Mouse (Mus musculus) ovary, adult 2 months (tissue): ENCODE data around the gene Sbk3. TPM values are rescaled to one million over a fixed set of nuclear protein-coding genes. Genes with fewer than 3 reads are reported as not detected.

ENCODE experiments used
- polyA plus RNA-seq: library from polyadenylated mRNA; depleted of rRNA; stranded (reverse); fragments of >200 nt; gene quantifications from 2 replicates; pipeline ENCODE4 v1.2.3, GENCODE M21; 2012; rRNA removed

Sbk3 gene
- 0.76 and 1.1 TPM in 2 replicates for polyA plus RNA-seq

DNA sequence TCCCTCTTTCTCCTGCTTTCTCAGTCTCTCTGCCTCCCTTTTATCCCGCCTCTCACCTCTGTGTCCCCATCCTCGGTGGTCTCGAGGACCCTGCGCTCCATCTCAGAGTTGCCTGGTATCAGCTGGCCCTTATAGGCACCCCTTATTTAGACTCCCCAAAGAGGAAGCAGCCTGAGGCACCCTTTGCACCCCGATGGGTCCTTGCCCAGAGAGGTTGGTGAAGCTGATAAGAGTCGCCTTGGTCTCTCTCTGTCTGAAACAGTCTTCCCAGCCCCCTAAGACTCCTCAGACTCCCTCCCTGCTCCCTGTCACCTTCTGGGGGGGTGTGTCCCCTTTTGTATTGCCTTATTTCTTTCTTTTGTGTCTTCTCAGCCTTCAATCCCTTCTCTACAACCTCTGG lies at the start of gene Sbk3:
Gene Sbk3, minus strand, starts transcription at position 101 of the 400 bp plus-strand sequence.

DNA sequence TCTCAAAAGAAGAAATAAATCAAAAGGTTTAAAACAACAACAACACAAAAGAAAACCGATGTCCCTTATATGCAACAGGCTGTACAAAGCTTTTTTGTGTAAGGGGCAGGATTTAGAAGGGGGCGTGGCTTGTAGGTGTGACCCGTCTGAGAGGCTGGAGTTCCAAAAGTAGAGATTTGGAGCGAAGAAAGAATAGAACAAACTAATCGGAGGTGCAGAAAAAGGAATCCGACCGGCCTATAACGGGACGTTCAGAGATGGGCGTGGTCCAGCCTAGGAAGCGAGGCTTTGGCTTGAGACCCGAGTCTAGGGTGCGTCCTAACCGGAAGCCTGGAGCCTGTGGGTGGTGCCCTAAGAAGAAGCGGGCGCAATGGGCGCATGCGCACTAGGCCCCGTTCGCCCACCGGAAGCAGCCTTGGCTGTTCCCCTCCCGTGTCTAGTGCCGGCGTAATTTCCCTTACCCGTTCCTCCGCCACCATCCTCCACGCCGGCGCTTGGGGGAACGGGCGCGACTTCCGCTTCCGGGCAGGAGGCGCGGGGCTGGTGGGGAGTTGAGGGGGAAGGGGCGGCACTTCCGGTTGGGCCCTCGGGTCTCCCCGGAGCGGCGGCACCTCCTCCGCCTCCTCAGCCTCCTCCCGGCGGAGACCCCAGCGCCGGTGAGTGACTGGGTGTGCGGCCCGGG lies 49.2 kb upstream of the Sbk3 start, which contains the start of the genes Zfp865 and Ccdc106:
Gene Zfp865, plus strand, starts transcription at position 377 of the 682 bp plus-strand sequence.
Gene Ccdc106, plus strand, starts transcription at position 554 of the 682 bp plus-strand sequence.

DNA sequence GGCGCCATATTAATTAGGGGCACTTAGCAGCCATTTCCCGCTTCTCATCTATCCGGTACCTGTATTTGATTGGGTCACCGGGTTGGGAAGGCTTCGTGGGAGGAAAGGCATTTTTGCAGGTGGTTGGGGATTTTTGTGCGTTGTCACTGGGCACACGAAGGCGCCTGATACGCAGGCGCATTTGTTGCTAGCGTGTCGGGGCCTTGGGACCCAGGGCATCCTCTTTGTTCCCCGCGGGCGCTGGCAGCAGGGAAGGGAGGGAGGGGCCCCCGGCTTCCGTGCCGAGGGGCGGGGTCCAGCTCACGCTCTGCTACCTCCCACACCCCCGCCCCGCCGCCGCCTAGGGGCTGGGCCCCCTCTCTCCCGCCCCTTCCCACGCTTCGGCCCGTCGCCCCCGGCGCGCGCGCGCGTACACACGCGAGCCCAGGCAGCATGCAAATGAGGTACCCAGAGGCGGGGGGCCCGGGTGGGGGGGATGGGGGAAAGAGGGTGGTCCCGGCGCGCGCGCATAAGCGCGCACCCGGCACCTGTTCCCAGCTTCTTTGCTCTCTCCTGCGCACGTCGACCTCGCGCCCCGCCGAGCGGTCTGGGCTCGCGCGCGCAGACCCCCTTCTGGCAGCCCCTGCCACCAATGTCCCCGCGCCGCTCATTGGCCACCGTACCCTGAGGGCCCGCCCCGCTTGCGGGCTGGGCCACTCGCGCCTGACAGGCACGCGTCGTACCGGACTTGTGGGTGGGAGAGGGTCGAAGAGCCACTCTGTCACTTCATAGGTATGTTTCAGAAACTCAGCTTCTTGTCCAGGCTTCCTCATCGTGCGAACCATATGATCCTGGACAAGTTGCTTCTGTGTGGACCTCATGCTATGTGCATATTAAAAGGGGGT lies 44.4 kb upstream of the Sbk3 start, which contains the start of gene Gm44973:
Gene Gm44973, plus strand, starts transcription at position 379 of the 884 bp plus-strand sequence.

DNA sequence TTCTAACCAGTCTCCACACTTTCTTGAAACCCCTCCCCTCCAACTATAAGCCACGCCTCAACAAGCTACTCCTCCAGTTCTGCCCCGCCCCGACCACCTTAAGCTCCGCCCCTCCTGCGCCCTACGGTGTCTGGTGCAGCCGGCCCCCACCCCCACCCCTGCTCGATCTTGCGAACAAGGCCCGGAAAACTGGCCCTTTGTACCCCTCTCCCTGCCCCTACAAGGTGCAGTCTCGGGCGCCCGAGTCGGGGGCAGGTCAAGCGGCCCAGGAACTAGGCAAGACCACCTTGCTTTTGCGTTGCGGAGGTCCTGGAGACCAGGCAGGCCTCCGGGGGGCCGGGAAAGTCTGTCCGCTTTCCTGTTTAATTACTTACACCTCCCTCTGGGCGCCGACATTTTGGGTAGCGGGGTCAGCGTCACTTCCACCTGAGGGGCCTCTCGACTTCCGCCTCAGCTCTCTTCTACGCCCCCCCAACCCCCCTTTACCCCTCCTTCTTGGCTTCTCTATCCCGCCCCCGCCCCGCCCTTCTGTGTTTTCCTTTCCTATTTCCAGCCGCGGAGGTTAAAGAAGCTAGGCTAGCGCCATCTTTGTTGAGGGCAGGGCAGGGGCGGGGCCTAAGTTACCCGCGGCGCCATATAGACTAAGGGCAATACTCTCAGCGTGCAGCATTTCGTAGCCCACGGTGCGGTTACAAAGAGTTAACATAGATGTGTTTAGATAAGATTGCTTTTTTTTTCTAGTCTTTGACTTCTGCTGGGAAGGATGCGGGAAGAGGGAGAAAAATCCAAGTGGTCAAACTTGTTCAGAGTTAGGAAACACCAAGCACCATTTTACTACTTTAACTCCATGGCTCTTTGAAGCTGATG lies 43.5 kb upstream of the Sbk3 start, which contains the start of the genes Zfp524 and Fiz1:
Gene Zfp524, plus strand, starts transcription at position 165 of the 867 bp plus-strand sequence.
Gene Fiz1, minus strand, starts transcription at position 447 of the 867 bp plus-strand sequence.

DNA sequence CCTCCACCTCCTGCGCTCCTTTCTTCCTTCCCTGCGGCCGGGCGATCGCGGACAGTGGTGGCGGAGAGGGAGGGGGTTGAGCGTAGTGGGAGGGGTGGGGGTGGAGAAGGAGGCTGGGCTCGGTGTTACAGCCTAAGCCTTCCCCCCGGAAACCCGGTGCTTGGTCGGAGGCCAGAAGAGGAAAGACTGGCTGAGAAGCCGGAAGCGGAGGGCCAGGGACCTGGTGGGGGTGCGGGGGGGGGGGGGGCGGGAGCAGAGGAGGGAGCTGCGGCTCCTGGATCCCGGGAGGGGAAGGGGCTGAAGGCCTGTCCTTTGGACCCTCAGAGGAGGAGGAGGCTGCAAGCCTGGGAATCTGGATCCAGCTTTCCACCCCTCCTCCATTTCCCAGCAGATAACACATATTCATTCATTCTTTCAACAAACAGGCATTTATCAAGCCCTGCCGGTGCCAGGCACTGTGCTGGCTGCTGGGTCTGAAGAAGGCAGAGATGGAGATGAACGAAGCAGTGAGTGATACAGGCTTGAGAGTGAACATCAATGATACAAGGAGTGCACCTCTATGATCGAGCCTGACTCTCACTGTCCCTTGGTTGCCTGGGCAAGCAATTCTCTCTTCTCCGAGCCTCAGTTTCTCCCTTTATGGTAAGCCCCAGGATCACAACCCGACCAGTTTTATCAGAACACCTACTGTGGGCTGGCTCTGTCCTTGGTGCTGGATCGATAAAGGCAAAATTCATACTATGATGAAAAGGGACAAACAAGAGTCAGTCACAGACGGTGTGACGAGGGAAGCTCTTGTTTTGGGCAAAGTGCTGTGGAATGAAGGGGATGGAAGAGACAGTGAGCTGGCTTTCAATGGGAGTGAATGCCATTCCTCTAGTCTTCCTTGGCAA lies 25.3 kb upstream of the Sbk3 start, which contains the start of gene Zfp579:
Gene Zfp579, minus strand, starts transcription at position 156 of the 893 bp plus-strand sequence.

DNA sequence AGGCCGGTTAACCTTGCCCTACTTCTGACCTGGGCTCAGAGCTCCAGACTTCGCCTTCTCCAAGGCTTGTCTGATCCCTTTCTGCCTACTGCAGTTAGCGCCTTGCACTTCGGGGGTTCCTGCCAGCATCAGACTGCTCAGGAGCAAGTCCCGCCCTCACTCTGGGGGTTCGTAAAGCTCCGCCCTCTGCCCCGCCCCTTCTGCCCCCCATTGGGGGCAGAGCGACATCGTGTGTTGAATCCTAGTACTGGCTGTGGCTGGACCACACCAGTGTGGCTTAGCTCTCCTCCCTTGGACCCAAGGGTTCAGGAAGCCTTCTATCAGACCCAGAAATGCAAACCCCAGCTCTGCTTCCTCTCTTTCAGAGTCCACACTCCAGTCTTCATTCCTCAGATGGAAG lies 6.7 kb downstream of the Sbk3 start, which contains the start of gene Sbk2:
Gene Sbk2, minus strand, starts transcription at position 135 of the 400 bp plus-strand sequence.

DNA sequence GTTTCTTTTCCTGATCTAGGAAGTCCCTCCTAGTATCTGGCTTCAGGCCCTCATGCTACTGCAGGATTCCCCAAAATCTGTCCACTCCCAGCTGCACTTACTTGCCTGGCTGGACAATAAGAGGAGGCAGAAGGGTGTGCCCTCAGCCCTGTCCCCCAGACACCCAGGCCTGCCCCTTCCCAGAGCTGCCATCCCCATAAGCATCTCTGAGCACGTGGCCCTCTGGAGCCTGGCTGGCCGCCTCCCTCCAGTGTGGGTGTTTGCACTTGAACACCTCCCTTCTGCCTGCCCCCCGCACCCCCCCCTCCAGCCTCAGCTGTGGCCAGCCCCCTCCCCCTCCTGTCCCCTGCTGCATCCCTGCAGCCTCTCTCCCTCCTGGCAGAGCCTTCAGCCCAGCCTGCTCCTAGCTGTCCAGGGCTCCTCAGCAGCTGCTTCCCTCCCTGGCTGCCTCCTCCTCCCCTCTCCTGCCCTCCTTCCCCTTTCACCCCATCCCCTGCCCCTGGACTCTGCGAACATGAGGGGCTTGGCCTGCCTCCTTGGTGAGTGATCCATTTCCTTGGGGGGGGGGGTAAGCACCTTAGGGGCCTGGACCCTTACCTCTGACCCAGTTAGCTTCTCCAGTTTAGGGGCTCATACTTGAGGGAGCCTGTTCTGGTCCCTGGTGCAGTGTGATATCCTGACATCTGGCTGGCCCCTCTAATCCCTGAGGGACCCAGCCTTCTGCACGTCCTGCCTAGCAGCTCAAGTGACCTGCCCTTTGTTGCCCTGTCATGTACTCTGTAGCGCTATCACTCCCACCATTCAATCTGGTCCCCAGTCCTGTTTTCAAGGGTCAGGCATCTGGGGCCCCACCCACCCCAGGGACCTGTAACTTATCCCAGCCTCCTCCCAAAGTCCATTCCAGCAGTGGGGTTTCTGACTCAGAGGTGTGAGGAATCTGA lies 45.3 kb downstream of the Sbk3 start, which contains the start of gene Ssc5d:
Gene Ssc5d, plus strand, starts transcription at position 345 of the 941 bp plus-strand sequence.

DNA sequence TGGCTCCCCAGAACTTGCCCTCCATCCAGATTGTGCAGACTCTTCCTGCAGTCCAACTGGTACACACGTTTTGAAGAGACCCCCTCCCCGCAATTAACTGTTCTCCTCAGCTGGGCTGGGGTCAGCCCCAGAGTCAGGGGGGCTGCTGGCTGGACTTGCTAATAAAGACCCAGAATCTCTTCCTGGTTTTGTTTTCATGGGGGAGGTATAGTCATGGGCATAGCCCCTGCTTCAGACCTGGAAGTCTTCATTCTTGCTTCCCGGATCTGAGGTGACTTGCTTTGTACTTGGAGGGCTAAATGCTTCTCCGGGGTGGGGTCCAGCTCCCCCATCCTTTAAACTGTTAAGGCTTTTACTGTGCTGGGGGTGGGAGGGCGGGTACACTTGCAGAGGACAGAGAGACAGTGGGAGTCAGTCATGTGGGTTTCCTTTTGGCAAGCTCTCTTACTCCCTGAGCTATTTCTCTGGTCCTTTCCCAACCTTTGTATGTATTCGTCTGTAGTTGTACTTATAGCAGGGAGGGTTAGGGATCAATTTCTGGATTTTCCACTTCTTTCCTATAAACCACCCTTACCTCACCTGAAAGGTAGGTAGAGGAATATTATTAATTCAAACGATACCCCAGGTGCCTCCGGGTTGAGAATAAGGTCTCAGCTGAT lies 49.0 kb downstream of the Sbk3 start, which contains the start of gene Nat14:
Gene Nat14, plus strand, starts transcription at position 205 of the 659 bp plus-strand sequence.

Other genes starting within 250 kb of the Sbk3 start
- 0.82 and 0.95 TPM in 2 replicates for gene Tmem150b, start 245.9 kb downstream of the Sbk3 start, polyA plus RNA-seq
- 189 and 218 TPM in 2 replicates for gene Kmt5c, start 231.1 kb downstream of the Sbk3 start, polyA plus RNA-seq
- gene Cox6b2, start 218.1 kb downstream of the Sbk3 start, polyA plus RNA-seq = 26.8 and 59.2 TPM in 2 replicates
- 0.05 and 0.06 TPM in 2 replicates for gene Fam71e2, start 199.9 kb downstream of the Sbk3 start, polyA plus RNA-seq
- gene Il11, start 188.3 kb downstream of the Sbk3 start, polyA plus RNA-seq = 1.1 and 1.2 TPM in 2 replicates
- gene Tmem190, start 188.2 kb downstream of the Sbk3 start, polyA plus RNA-seq = not detected in 2 replicates
- gene Tmem238, start 181.5 kb downstream of the Sbk3 start, polyA plus RNA-seq = 88.3 and 125 TPM in 2 replicates
- 545 and 557 TPM in 2 replicates for gene Rpl28, start 178.3 kb downstream of the Sbk3 start, polyA plus RNA-seq
- 228 and 308 TPM in 2 replicates for gene Ube2s, start 158.6 kb downstream of the Sbk3 start, polyA plus RNA-seq
- 2.5 and 3.9 TPM in 2 replicates for gene Shisa7, start 126.5 kb downstream of the Sbk3 start, polyA plus RNA-seq
- 28.1 and 35.4 TPM in 2 replicates for gene Isoc2b, start 100.9 kb downstream of the Sbk3 start, polyA plus RNA-seq
- gene Isoc2a, start 94.0 kb downstream of the Sbk3 start, polyA plus RNA-seq = 23.7 and 25.1 TPM in 2 replicates
- 0.44 and 0.48 TPM in 2 replicates for gene Gm36210, start 64.7 kb downstream of the Sbk3 start, polyA plus RNA-seq
- gene Zfp628, start 56.0 kb downstream of the Sbk3 start, polyA plus RNA-seq = 37.7 and 42.3 TPM in 2 replicates
- gene Nat14, start 49.1 kb downstream of the Sbk3 start, polyA plus RNA-seq = 13.2 and 17.2 TPM in 2 replicates
- gene Ssc5d, start 45.4 kb downstream of the Sbk3 start, polyA plus RNA-seq = 13.3 and 16.0 TPM in 2 replicates
- gene Sbk2, start 6.8 kb downstream of the Sbk3 start, polyA plus RNA-seq = 1.1 and 1.2 TPM in 2 replicates
- 120 and 131 TPM in 2 replicates for gene Zfp579, start 25.0 kb upstream of the Sbk3 start, polyA plus RNA-seq
- 33.1 and 43.6 TPM in 2 replicates for gene Zfp524, start 43.2 kb upstream of the Sbk3 start, polyA plus RNA-seq
- 51.0 and 51.7 TPM in 2 replicates for gene Fiz1, start 43.5 kb upstream of the Sbk3 start, polyA plus RNA-seq
- not detected in 2 replicates for gene Gm44973, start 44.3 kb upstream of the Sbk3 start, polyA plus RNA-seq
- 66.1 and 69.1 TPM in 2 replicates for gene Zfp865, start 49.2 kb upstream of the Sbk3 start, polyA plus RNA-seq
- 12.0 and 14.1 TPM in 2 replicates for gene Ccdc106, start 49.4 kb upstream of the Sbk3 start, polyA plus RNA-seq
- not detected in 2 replicates for gene 4632433K11Rik, start 63.0 kb upstream of the Sbk3 start, polyA plus RNA-seq
- gene Zfp784, start 67.3 kb upstream of the Sbk3 start, polyA plus RNA-seq = 6.3 and 6.5 TPM in 2 replicates
- gene Zfp580, start 80.4 kb upstream of the Sbk3 start, polyA plus RNA-seq = 73.6 and 77.5 TPM in 2 replicates
- 225 and 253 TPM in 2 replicates for gene U2af2, start 91.0 kb upstream of the Sbk3 start, polyA plus RNA-seq
- 235 and 260 TPM in 2 replicates for gene Epn1, start 109.1 kb upstream of the Sbk3 start, polyA plus RNA-seq
- gene Rfpl4, start 145.8 kb upstream of the Sbk3 start, polyA plus RNA-seq = 2.3 and 4.7 TPM in 2 replicates
- 0.26 and 0.66 TPM in 2 replicates for gene Rasl2-9, start 154.8 kb upstream of the Sbk3 start, polyA plus RNA-seq
- gene Vmn1r55, start 178.5 kb upstream of the Sbk3 start, polyA plus RNA-seq = not detected in 2 replicates
- not detected in 2 replicates for gene Vmn1r56, start 225.6 kb upstream of the Sbk3 start, polyA plus RNA-seq
- gene Vmn1r57, start 247.3 kb upstream of the Sbk3 start, polyA plus RNA-seq = not detected in 2 replicates